Mouse (Mus musculus) cortical plate, adult 2 months (tissue): ENCODE measurements around the gene Rnf34. TPM values are rescaled to one million over a fixed set of nuclear protein-coding genes. Genes with fewer than 3 reads are reported as not detected.

Experiments
- H3K27ac ChIP-seq: fragments of 200-500 bp; 2 replicates; pipeline ENCODE4 v1.5.1; 2012; ENCODE audit warnings: low read length, control low read depth, inconsistent platforms; ENCODE audit not compliant: insufficient read depth
- H3K4me1 ChIP-seq: fragments of 200-500 bp; 2 replicates; pipeline ENCODE4 v1.6.1; 2011; ENCODE audit warnings: low read length; ENCODE audit not compliant: control insufficient read depth, insufficient read depth
- H3K4me3 ChIP-seq: fragments of 200-500 bp; 2 replicates; pipeline ENCODE4 v1.5.1; 2011; ENCODE audit warnings: mild to moderate bottlenecking, low read length, control low read depth; ENCODE audit not compliant: insufficient read depth
- CTCF ChIP-seq: fragments of 200-500 bp; IDR thresholded peaks from 2 replicates; pipeline ENCODE4 v1.5.1; 2011; ENCODE audit warnings: mild to moderate bottlenecking, control low read depth, low read length; ENCODE audit not compliant: insufficient read depth; ENCODE audit errors: extremely low read depth
- POLR2A ChIP-seq: fragments of 200-500 bp; IDR thresholded peaks from 2 replicates; pipeline ENCODE4 v1.6.1; 2011; ENCODE audit warnings: mild to moderate bottlenecking, low read length, control low read depth; ENCODE audit not compliant: insufficient read depth; ENCODE audit errors: extremely low read depth
- polyA plus RNA-seq: library from polyadenylated mRNA; depleted of rRNA; stranded (reverse); fragments of >200 nt; gene quantifications from 2 replicates; pipeline ENCODE4 v1.2.3, GENCODE M21; 2012; rRNA removed

Gene Rnf34
- polyA plus RNA-seq, 1 experiment: 38.1 TPM

- TF ChIP-seq CTCF: no peak
- TF ChIP-seq POLR2A: no peak
- no peaks in the 10 kb centered on the region for H3K4me1 ChIP-seq
- no peak overlapping the region for H3K27ac ChIP-seq
- no peak overlapping the region for H3K4me3 ChIP-seq
Measured at GRCm38 (mm10) chr5:122909481-122909880, 59.6 kb downstream of the Rnf34 start.

GRCm38 (mm10) chr5:122912863-122913262, 63.0 kb downstream of the Rnf34 start:
- TF ChIP-seq CTCF (no peak), POLR2A (no peak)
- Histone ChIP-seq H3K4me3 (no peak overlapping the region), H3K4me1 (no peaks in the 10 kb centered on the region), H3K27ac (no peak overlapping the region)

GRCm38 (mm10) chr5:122916147-122916546, 66.3 kb downstream of the Rnf34 start:
- H3K4me3 ChIP-seq: no peak overlapping the region
- TF ChIP-seq POLR2A: no peak
- TF ChIP-seq CTCF: no peak
- no peaks in the 10 kb centered on the region for H3K4me1 ChIP-seq
- H3K27ac ChIP-seq: no peak overlapping the region

- Histone ChIP-seq H3K4me3 (no peak overlapping the region), H3K4me1 (no peaks in the 10 kb centered on the region), H3K27ac (no peak overlapping the region)
- no peak for TF ChIP-seq CTCF
- TF ChIP-seq POLR2A: no peak
Measured at GRCm38 (mm10) chr5:122917982-122918711, 68.3 kb downstream of the Rnf34 start.

GRCm38 (mm10) chr5:122920557-122920956, 70.7 kb downstream of the Rnf34 start:
- no peak overlapping the region for H3K4me3 ChIP-seq
- H3K27ac ChIP-seq: no peak overlapping the region
- TF ChIP-seq POLR2A (no peak), CTCF (no peak)
- no peaks in the 10 kb centered on the region for H3K4me1 ChIP-seq

Other genes starting within 250 kb of the Rnf34 start
- gene Ift81, start 235.5 kb upstream of the Rnf34 start, polyA plus RNA-seq: 21.8 and 25.5 TPM in 2 replicates
- 18.7 and 18.9 TPM in 2 replicates for gene P2rx7, start 206.1 kb upstream of the Rnf34 start, polyA plus RNA-seq
- 24.7 and 29.2 TPM in 2 replicates for gene P2rx4, start 142.5 kb upstream of the Rnf34 start, polyA plus RNA-seq
- 274 and 276 TPM in 2 replicates for gene Camkk2, start 70.6 kb upstream of the Rnf34 start, polyA plus RNA-seq
- gene Anapc5, start 28.7 kb upstream of the Rnf34 start, polyA plus RNA-seq: 420 and 467 TPM in 2 replicates
- 16.6 and 18.7 TPM in 2 replicates for gene Kdm2b, start 139.8 kb downstream of the Rnf34 start, polyA plus RNA-seq
- gene Orai1, start 165.0 kb downstream of the Rnf34 start, polyA plus RNA-seq: 13.2 and 14.3 TPM in 2 replicates
- 0.11 and 0.27 TPM in 2 replicates for gene Morn3, start 197.0 kb downstream of the Rnf34 start, polyA plus RNA-seq
- gene Tmem120b, start 218.4 kb downstream of the Rnf34 start, polyA plus RNA-seq: 10.7 and 11.3 TPM in 2 replicates